Mouse (Mus musculus) kidney, embryonic 15.5 days (tissue): ENCODE measurements around the gene Moxd1. TPM values are rescaled to one million over a fixed set of nuclear protein-coding genes. Genes with fewer than 3 reads are reported as not detected.
"Not testable (repeated sequence)": the region's sequence is repeated elsewhere in the genome, so short reads cannot be mapped to it uniquely, and the experiment has no call there.

ENCODE experiments used
- ATAC-seq: fragments of 200-750 bp; cut with Nextera tagmentation; replicated peaks from 2 replicates; pipeline ENCODE4 v1.8.0; 2017; ENCODE audit warnings: moderate TSS enrichment; ENCODE audit not compliant: low FRiP score
- H3K27ac ChIP-seq: fragments of 300-500 bp; sonication (generic); 2 replicates; pipeline ENCODE4 v1.5.1; 2015; ENCODE audit warnings: mild to moderate bottlenecking, inconsistent platforms
- H3K27me3 ChIP-seq: fragments of 300-500 bp; sonication (generic); 2 replicates; pipeline ENCODE4 v1.6.1; 2015; ENCODE audit warnings: inconsistent platforms
- H3K36me3 ChIP-seq: fragments of 300-500 bp; sonication (generic); 2 replicates; pipeline ENCODE4 v1.6.1; 2015; ENCODE audit warnings: inconsistent platforms
- H3K4me1 ChIP-seq: fragments of 300-500 bp; sonication (generic); 2 replicates; pipeline ENCODE4 v1.6.1; 2015; ENCODE audit warnings: inconsistent platforms
- H3K4me2 ChIP-seq: fragments of 300-500 bp; sonication (generic); 2 replicates; pipeline ENCODE4 v1.6.1; 2015; ENCODE audit warnings: moderate library complexity, mild to moderate bottlenecking, inconsistent platforms
- H3K4me3 ChIP-seq: fragments of 300-500 bp; sonication (generic); replicated peaks from 2 replicates; pipeline ENCODE4 v1.5.1; 2015; ENCODE audit warnings: mild to moderate bottlenecking, inconsistent platforms
- H3K9ac ChIP-seq: fragments of 300-500 bp; sonication (generic); 2 replicates; pipeline ENCODE4 v1.6.1; 2015; ENCODE audit warnings: mild to moderate bottlenecking, inconsistent platforms
- H3K9me3 ChIP-seq: fragments of 300-500 bp; sonication (generic); replicated peaks from 2 replicates; pipeline ENCODE4 v1.6.1; 2016; ENCODE audit warnings: inconsistent platforms
- WGBS: fragments of 180-500 bp; shearing (Covaris S2); methylation state at CpG from one replicate; pipeline ENCODE4 v1.1.7; 2015; ENCODE audit warnings: mixed read lengths; 5-methylcytosine and 5-hydroxymethylcytosine counted together
- polyA plus RNA-seq: library from polyadenylated mRNA; unstranded; fragments of >200 nt; fragmentation: Nextera tagmentation; extraction: Ambion mirVana; gene quantifications from 2 replicates; pipeline ENCODE4 v1.2.1, GENCODE M21; 2015

Gene Moxd1
- polyA plus RNA-seq, 1 experiment from 2014 or later, result 26.1 TPM

DNA sequence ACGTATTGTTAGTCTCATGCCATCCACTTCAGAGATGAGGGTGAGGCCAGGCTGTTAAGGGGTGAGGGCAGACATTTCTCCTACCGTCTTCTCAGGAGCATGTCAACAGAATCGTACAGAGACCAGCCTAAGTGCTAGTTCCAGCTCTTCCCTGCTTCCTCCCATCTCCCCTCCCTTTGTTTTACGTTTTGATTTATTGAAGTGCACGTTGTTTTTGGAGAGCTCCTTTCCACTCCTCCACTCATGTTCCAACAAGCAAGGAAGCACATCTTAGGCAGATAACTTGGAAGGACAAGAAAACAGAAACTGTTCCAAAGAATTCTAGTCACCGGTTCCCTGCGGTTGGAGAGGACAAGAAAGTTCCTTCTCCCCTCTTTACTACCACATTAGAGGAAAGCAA lies 52.9 kb downstream of the Moxd1 start:
- Histone ChIP-seq H3K36me3 (no peaks in the 10 kb centered on the region), H3K4me1 (peaks cover 12% of the 10 kb centered on the region), H3K27ac (peak overlapping the region; percentile 15; the same call in 1 of the 2 replicates), H3K27me3 (no peaks in the 10 kb centered on the region), H3K9ac (no peak overlapping the region), H3K4me2 (peak overlapping the region; percentile 26; the same call in 1 of the 2 replicates), H3K9me3 (no peaks in the 10 kb centered on the region), H3K4me3 (no peak overlapping the region)
- 11% methylated on average over 7 of the region's 7 CpGs for WGBS
- ATAC-seq, result 0 out of 2 replicates have a peak, but pooled peaks have one; percentile 36

DNA sequence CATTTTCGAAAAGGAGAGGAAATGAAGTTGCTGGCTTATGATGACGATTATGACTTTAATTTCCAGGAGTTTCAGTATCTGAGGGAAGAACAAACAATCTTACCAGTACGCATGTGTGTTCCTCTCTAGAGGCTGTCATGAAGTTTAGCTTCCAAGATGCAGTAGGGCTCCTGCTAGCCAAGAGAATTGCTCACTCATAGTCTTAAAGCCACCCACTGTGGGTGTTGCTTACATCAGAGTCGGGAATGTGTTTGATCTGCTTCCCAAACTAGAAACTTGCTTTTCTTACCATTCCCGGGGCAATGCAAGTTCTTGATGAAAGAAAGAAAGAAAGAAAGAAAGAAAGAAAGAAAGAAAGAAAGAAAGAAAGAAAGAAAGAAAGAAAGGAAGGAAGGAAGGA lies 59.3 kb downstream of the Moxd1 start:
- Histone ChIP-seq H3K4me2 (no peak overlapping the region), H3K9me3 (no peaks in the 10 kb centered on the region), H3K27me3 (no peaks in the 10 kb centered on the region), H3K4me1 (no peaks in the 10 kb centered on the region), H3K36me3 (no peaks in the 10 kb centered on the region), H3K4me3 (no peak overlapping the region), H3K27ac (no peak overlapping the region), H3K9ac (no peak overlapping the region)
- WGBS, result 68% methylated on average over 5 of the region's 5 CpGs
- no peak for ATAC-seq

DNA sequence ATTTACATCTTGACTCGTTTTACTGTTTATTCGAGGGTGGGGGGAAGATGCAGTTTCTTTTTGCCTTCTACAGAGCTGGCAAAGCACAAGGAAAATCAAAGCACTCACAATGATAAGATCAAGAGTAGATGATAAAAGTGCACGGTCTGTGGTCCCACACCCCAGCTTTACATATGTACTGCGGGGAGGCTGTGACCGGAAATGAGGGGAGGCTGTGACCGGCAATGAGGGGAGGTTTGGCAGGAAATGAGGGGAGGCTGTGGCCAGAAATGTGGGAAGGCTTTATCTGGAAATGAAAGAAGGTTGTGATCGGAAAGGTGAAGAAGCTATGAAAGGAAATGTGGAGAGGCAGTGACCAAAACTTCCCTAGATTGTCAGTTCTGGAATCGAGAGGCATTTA lies 68.3 kb downstream of the Moxd1 start:
- H3K4me2 ChIP-seq, result no peak overlapping the region
- no peaks in the 10 kb centered on the region for H3K27me3 ChIP-seq
- no peak for ATAC-seq
- H3K4me1 ChIP-seq, result 0 out of 2 replicates have a peak, but pooled peaks cover 2% of the 10 kb centered on the region
- no peak overlapping the region for H3K9ac ChIP-seq
- H3K36me3 ChIP-seq, result no peaks in the 10 kb centered on the region
- 68% methylated on average over 8 of the region's 8 CpGs for WGBS
- no peak overlapping the region for H3K27ac ChIP-seq
- H3K9me3 ChIP-seq, result no peaks in the 10 kb centered on the region
- no peak overlapping the region for H3K4me3 ChIP-seq

DNA sequence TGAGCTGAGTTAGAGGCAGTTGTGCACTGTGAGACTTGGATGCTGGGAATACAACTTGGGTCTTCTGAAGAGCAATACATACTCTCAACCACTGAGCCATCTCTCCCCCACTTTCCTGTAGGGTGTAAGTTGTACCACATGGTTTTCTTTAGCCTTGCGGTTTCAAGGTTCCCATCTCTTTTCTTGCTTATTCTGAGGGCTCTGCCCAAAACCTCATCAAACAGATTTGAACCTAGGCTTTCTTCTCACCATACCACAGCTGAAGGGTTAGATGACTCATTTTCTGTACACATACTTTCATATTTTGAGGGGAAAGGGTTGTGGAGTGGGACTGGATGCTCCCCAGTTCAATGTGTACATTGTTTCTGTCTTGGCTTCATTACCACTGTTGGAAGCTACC lies 69.4 kb downstream of the Moxd1 start:
- Histone ChIP-seq H3K27ac (no peak overlapping the region), H3K9me3 (no peaks in the 10 kb centered on the region), H3K4me1 (0 out of 2 replicates have a peak, but pooled peaks cover 2% of the 10 kb centered on the region), H3K4me3 (no peak overlapping the region), H3K9ac (no peak overlapping the region), H3K27me3 (no peaks in the 10 kb centered on the region), H3K36me3 (no peaks in the 10 kb centered on the region), H3K4me2 (no peak overlapping the region)
- WGBS, result 100% methylated on average over 1 of the region's 1 CpGs
- no peak for ATAC-seq

DNA sequence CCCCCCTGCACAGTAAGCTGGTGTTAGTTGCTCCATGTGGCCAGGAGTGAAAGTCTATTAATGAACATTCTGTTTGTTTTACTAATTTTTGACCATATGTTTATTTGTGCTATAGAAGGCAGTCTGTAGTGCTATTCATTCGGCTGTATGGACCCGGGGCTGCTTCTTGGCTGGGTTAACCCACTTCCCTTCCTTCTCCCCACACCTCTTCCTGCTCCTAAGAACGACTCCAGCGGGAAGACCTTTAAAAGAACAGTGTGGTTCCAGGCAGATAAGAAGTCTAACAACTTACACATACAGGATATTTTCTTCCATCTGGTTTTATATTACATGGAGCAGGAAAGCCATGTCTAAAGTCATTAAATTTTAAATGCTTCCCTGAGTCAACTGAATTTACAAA lies 73.3 kb downstream of the Moxd1 start:
- no peaks in the 10 kb centered on the region for H3K36me3 ChIP-seq
- H3K27ac ChIP-seq, result no peak overlapping the region
- 54% methylated on average over 4 of the region's 4 CpGs for WGBS
- no peaks in the 10 kb centered on the region for H3K9me3 ChIP-seq
- H3K4me3 ChIP-seq, result no peak overlapping the region
- ATAC-seq, result no peak
- H3K9ac ChIP-seq, result no peak overlapping the region
- H3K4me1 ChIP-seq, result 0 out of 2 replicates have a peak, but pooled peaks cover 2% of the 10 kb centered on the region
- H3K4me2 ChIP-seq, result no peak overlapping the region
- no peaks in the 10 kb centered on the region for H3K27me3 ChIP-seq

DNA sequence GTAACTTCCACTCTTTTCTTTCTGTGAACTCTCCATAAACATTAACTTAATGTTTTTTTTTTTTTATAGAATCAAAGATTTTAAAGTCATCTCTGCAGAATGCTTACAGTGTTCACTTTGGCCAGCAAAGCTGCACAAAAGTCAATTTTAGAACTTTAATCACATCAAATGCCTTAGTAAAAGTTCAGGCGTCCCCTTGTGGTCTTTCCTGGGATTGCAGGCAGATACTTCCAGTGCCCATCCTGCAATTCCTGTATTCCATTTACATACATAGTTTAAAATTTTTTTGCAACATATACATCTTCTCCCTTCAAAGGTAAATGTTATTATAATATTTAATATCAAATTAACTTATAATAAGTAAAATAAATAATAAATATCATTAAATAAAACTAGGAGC lies 74.5 kb downstream of the Moxd1 start:
- Histone ChIP-seq H3K4me1 (0 out of 2 replicates have a peak, but pooled peaks cover 2% of the 10 kb centered on the region), H3K4me2 (no peak overlapping the region), H3K27me3 (no peaks in the 10 kb centered on the region), H3K9me3 (no peaks in the 10 kb centered on the region), H3K4me3 (no peak overlapping the region), H3K9ac (no peak overlapping the region), H3K36me3 (no peaks in the 10 kb centered on the region), H3K27ac (no peak overlapping the region)
- ATAC-seq, result no peak
- WGBS, result 2% methylated on average over 1 of the region's 1 CpGs

DNA sequence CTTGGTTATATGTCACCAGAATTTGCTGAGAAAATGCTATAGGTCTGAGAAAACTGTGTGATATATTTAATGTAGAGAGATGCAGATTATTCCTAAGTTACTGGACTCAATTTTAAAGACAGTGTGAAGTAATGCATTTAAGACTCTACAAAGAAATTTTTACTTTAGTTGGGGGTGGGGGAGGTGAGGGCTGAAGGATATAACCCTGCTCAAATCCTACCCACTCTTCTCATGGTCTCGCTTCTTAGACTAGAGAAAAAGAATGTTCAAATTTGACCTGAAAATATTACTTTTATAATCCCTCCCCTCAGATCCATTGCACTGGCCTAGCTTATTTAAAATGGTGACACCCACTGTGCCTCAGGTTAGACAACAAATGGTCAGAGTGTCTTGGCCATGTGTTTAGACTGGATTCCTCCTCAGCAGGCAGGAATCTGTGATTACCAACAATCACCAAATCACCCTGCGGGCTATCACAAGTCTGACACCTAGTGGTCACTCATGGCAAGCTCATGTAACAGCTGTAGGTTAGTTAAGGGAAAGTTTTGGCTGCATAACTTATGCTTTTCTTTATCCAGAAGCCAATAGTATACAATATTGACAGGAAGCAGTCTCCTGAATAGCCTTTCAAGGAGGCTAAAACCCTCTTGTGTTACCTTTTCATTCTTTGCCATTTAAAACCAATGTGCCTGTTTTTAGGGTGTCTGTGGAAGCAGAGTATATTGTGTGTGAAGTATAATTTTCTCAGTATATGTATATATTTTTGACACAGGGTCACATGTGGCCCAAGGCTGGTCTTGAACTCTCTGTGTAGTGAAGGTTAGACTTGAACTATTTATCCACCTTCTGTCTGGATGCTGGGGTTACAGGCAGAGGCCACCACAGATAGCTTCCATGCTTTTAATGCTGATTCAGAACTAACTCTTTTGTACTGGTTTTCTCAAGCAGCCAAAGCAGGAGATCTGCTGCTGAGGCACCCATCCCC lies 75.2 kb downstream of the Moxd1 start:
- 44% methylated on average over 2 of the region's 2 CpGs for WGBS
- H3K4me1 ChIP-seq, result 0 out of 2 replicates have a peak, but pooled peaks cover 2% of the 10 kb centered on the region
- H3K4me3 ChIP-seq, result no peak overlapping the region
- H3K27ac ChIP-seq, result no peak overlapping the region
- H3K27me3 ChIP-seq, result no peaks in the 10 kb centered on the region
- H3K9ac ChIP-seq, result no peak overlapping the region
- H3K36me3 ChIP-seq, result no peaks in the 10 kb centered on the region
- peak; percentile 66 for ATAC-seq
- no peak overlapping the region for H3K4me2 ChIP-seq
- no peaks in the 10 kb centered on the region for H3K9me3 ChIP-seq

DNA sequence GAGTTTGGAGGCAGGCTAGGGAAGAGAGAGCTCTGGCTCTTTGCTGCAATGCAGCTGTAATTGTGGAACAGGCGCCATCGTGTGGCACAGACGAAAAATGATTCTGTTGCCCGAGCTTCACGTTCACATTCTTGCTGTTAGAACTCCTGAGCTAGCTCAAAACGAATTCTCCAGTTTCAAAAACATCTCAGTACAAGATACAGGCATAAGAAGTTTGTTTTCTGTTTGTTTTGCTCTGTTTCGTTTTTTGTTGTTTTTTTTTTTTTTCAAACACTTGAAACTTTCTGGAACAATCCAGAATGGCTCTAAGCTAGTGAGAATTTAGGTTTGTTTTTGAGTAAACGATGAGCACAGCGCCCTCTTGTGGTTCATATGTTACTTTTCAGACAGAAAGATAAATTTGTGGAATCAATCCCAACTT lies 88.9 kb downstream of the Moxd1 start:
- Histone ChIP-seq H3K4me2 (peak overlapping the region; percentile 49), H3K4me3 (peak overlapping the region; percentile 30), H3K36me3 (no peaks in the 10 kb centered on the region), H3K4me1 (0 out of 2 replicates have a peak, but pooled peaks cover 2% of the 10 kb centered on the region), H3K27me3 (no peaks in the 10 kb centered on the region), H3K9me3 (no peaks in the 10 kb centered on the region), H3K27ac (no peak overlapping the region), H3K9ac (no peak overlapping the region)
- ATAC-seq, result no peak
- 0% methylated on average over 9 of the region's 9 CpGs for WGBS

DNA sequence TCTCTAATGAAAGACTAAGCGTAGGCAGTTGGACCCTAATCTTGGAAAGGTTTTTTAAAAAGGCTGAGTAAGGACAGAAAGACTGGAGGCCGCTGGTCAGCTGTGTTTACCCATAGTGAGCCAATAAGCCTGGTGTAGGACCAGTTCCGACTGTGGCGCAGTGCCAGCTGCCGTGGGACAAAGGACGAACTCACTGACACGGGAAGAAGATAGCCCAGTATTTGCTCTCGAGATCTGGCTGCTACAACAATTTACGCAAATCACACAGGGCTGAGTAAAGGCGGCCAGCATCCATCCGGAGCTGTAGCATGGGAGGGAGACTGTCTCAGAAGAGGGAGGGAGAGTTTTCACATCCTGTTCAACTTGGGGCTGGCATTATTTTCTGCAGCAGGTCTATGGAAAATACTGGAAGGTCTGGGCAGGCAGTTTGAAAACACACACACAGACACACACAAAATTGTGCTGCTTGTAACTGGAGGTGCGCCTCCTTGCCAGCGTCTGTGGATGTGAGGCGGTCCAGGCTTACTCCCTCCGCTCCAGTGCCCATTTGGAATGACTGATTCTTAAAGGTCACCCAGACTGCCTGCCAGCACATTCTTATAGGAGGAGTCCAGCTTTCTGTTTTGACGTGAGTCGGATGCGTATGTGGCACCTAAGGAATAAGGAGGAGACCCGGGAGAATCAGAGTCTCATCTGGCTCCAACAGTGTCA lies 94.0 kb downstream of the Moxd1 start:
- no peaks in the 10 kb centered on the region for H3K27me3 ChIP-seq
- peak overlapping the region; percentile 18 for H3K4me2 ChIP-seq
- H3K9ac ChIP-seq, result no peak overlapping the region
- H3K36me3 ChIP-seq, result no peaks in the 10 kb centered on the region
- H3K9me3 ChIP-seq, result no peaks in the 10 kb centered on the region
- WGBS, result 54% methylated on average over 19 of the region's 19 CpGs
- no peak overlapping the region for H3K4me3 ChIP-seq
- H3K4me1 ChIP-seq, result 0 out of 2 replicates have a peak, but pooled peaks cover 7% of the 10 kb centered on the region
- no peak overlapping the region for H3K27ac ChIP-seq
- peak; percentile 56; the same call in 1 of the 2 replicates for ATAC-seq

DNA sequence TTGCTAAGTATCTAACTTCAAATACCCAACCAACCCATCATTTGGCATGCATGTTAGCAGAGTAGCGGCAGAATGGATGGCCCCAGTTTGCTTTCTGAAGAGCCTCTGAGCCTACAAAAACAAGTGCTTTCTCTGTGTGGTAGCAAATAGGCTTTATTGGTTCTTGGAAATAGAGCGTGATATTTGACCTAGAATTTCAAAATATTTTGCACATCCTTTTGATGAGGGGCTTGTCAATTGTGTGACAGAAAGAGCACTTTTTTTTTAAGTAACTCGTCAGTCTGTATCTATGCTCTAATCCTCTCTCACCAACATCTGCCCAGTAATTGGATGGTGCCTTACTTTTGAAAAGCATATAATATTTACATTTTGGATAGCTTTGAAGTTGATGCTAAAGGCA lies 97.0 kb downstream of the Moxd1 start:
- no peak overlapping the region for H3K4me2 ChIP-seq
- 0 out of 2 replicates have a peak, but pooled peaks cover 7% of the 10 kb centered on the region for H3K4me1 ChIP-seq
- H3K27ac ChIP-seq, result no peak overlapping the region
- WGBS, result 88% methylated on average over 3 of the region's 3 CpGs
- H3K36me3 ChIP-seq, result no peaks in the 10 kb centered on the region
- no peaks in the 10 kb centered on the region for H3K9me3 ChIP-seq
- no peak overlapping the region for H3K4me3 ChIP-seq
- H3K27me3 ChIP-seq, result no peaks in the 10 kb centered on the region
- no peak for ATAC-seq
- H3K9ac ChIP-seq, result no peak overlapping the region

DNA sequence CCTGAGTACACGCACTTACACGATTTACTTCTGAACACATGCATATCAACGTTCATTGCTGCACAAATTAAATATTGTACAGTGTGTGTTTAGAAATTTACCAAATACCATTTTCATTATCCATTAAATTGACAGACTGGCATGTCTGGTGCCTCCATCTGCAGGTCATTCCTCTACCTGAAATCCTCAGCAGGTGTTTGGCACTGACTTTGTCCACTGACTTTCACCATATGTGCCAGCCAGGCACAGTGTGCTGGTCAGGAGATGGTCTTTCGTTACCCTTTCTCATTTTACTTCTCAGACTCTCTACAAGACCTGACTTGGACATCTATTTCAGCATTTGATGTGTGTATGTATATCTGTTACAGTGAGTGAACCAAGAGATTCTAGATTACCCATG lies 99.7 kb downstream of the Moxd1 start:
- Histone ChIP-seq H3K27me3 (no peaks in the 10 kb centered on the region), H3K4me2 (no peak overlapping the region), H3K27ac (no peak overlapping the region), H3K36me3 (no peaks in the 10 kb centered on the region), H3K4me1 (no peaks in the 10 kb centered on the region), H3K9me3 (no peaks in the 10 kb centered on the region), H3K4me3 (no peak overlapping the region), H3K9ac (no peak overlapping the region)
- no peak for ATAC-seq
- WGBS, result 87% methylated on average over 4 of the region's 4 CpGs

DNA sequence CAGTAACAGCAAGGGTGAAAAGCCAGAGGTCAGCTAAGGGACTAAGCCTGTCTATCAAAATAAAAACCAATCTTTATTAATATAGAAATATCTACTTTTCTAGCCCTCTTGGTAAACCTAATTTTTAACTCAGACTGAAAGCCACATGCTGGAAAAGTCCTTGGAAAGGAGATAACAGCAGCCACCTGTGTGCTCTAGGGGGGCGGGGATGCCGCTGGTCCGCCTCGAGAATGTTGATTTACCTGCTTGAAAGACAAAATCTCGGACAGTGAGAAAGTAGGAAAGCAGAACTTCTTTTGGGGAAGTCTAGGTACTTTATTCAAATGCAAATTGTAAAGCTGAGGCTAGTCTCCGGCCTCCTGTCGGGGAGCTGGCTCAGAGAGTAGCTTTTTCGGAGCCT lies 103.9 kb downstream of the Moxd1 start:
- not testable (repeated sequence) for H3K4me2 ChIP-seq, H3K4me3 ChIP-seq, ATAC-seq, H3K27me3 ChIP-seq, H3K9me3 ChIP-seq, H3K36me3 ChIP-seq, H3K27ac ChIP-seq, H3K4me1 ChIP-seq, H3K9ac ChIP-seq
- 66% methylated on average over 8 of the region's 8 CpGs for WGBS
